13 mouse cellular contexts compared by ENCODE assay signal in the genomic region with DNA sequence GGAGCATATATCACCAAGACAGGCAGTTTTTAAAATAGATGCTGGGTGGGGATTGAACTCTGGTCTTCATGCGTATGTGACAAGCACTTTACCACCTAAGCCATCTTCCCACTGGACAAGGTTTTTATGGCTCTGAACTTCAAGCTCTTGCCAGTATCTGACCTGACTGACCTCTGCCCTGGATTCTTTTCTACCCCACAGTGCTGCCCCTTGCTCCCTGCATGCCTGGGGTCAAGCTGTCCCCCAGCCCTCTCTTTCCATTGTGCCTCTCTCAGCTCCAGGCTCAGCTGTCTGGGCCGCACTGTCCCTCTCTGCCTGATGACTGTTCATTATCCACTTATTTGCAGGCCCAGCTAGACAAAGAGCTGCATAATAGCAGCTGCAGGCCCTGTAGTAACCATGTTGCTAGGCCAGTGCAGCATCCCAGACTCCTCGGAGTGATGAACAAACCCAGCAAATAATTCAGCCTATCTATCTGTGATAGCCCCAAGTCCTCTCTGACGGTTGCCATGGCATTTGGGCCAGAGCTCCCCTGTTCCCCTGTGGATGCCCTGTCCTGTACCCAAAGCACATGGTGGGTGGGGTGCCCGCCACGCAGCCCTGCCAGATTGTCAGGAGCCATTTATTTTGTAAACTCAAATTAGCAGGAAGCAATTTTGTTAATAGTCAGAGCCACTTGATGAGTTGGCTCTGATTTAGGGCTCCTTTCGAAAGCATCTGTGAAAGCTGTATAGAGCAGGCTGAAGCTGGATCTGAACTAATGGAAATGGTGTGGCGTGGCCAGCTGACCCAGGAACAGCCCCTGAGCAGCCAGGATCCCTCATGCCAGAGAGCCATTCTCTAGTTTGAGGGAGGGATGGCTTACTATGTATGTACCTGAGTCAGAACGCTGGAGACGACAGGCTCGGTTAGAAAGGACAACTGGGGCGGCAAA. TPM values are rescaled to one million over a fixed set of nuclear protein-coding genes. Genes with fewer than 3 reads are reported as not detected.
DNase-seq lines count a peak whose midpoint lies in the region; ATAC-seq lines count a peak whose summit lies in the region.
"Had no signal": no experiment of that assay in that cellular context is flagged by ENCODE, and none has a peak within 500 bp of the region (broad histone marks: within the 10 kb centered on the region; RNA-seq: fewer than 3 reads in every experiment).

No protein-coding gene starts in this region.

- H3K36me3 ChIP-seq in embryonic facial prominence, embryonic 11.5 days (replicated peaks; ENCODE audit: control insufficient read depth, insufficient read depth, low read depth, low read length) = no peaks in the 10 kb centered on the region; the same call in 1 of the 2 replicates
- H3K36me3 ChIP-seq in hindbrain, embryonic 12.5 days = no peaks in the 10 kb centered on the region
- H3K36me3 ChIP-seq in midbrain, embryonic 14.5 days (ENCODE audit: control insufficient read depth, insufficient read depth, low read length) = no peaks in the 10 kb centered on the region
- H3K36me3 ChIP-seq: embryonic facial prominence, embryonic 12.5 days; heart, embryonic 10.5 days had no signal

- no peaks in the 10 kb centered on the region for H3K9me3 ChIP-seq in embryonic facial prominence, embryonic 11.5 days (replicated peaks; ENCODE audit: control insufficient read depth, low read length)
- H3K9me3 ChIP-seq in hindbrain, embryonic 12.5 days (replicated peaks) = no peaks in the 10 kb centered on the region
- no peaks in the 10 kb centered on the region for H3K9me3 ChIP-seq in midbrain, embryonic 14.5 days (ENCODE audit: control insufficient read depth, low read length)
- H3K9me3 ChIP-seq: embryonic facial prominence, embryonic 12.5 days; heart, embryonic 10.5 days had no signal

- peak; percentile 36 for DNase-seq in MN1 (ENCODE audit: low spot score)
- DNase-seq in embryonic facial prominence, embryonic 11.5 days (ENCODE audit: low spot score) = peak; percentile 6
- peak; percentile 35 for DNase-seq in midbrain, embryonic 14.5 days
- no peak for DNase-seq in ovary, postnatal 36 days (ENCODE audit: low spot score)
- DNase-seq in adipocyte (ENCODE audit: low spot score) = no peak
- no peak for DNase-seq in thymus, adult 18-20 months
- DNase-seq: kidney, postnatal 36 days; right cerebral cortex, postnatal 14 days had no signal

- H3K9ac ChIP-seq in embryonic facial prominence, embryonic 11.5 days (replicated peaks; ENCODE audit: low read length) = no peak overlapping the region
- no peak overlapping the region for H3K9ac ChIP-seq in hindbrain, embryonic 12.5 days
- no peak overlapping the region for H3K9ac ChIP-seq in midbrain, embryonic 14.5 days (replicated peaks; ENCODE audit: low read length)
- H3K9ac ChIP-seq: embryonic facial prominence, embryonic 12.5 days had no signal

- H3K27ac ChIP-seq in embryonic facial prominence, embryonic 11.5 days (replicated peaks; ENCODE audit: low read depth, low read length) = no peak overlapping the region
- peak overlapping the region; percentile 73 for H3K27ac ChIP-seq in hindbrain, embryonic 12.5 days
- peak overlapping the region; percentile 41; the same call in 1 of the 2 replicates for H3K27ac ChIP-seq in midbrain, embryonic 14.5 days (replicated peaks; ENCODE audit: low read depth, low read length)
- H3K27ac ChIP-seq: embryonic facial prominence, embryonic 12.5 days; heart, embryonic 10.5 days; left cerebral cortex, adult 2 months had no signal

- WGBS in embryonic facial prominence, embryonic 11.5 days = 74% methylated on average over 12 of the region's 12 CpGs
- 71% methylated on average over 12 of the region's 12 CpGs for WGBS in hindbrain, embryonic 12.5 days
- WGBS in midbrain, embryonic 14.5 days = 68% methylated on average over 12 of the region's 12 CpGs

- ATAC-seq in embryonic facial prominence, embryonic 11.5 days (replicated peaks; ENCODE audit: insufficient number of reproducible peaks, low FRiP score, low TSS enrichment, low read depth) = no peak
- peak; percentile 81 for ATAC-seq in hindbrain, embryonic 12.5 days (ENCODE audit: low FRiP score)
- no peak for ATAC-seq in midbrain, embryonic 14.5 days (ENCODE audit: low FRiP score, low TSS enrichment)
- no peak for ATAC-seq in monocyte, adult 5-6 weeks (replicated peaks; ENCODE audit: insufficient number of reproducible peaks, low FRiP score, low TSS enrichment, poor library complexity, severe bottlenecking)

- no peak overlapping the region for H3K4me2 ChIP-seq in embryonic facial prominence, embryonic 11.5 days (ENCODE audit: low read depth, low read length)
- no peak overlapping the region for H3K4me2 ChIP-seq in hindbrain, embryonic 12.5 days (replicated peaks)
- no peak overlapping the region for H3K4me2 ChIP-seq in midbrain, embryonic 14.5 days (ENCODE audit: low read length)
- H3K4me2 ChIP-seq: embryonic facial prominence, embryonic 12.5 days had no signal

- no peak overlapping the region for H3K4me3 ChIP-seq in embryonic facial prominence, embryonic 11.5 days (ENCODE audit: low read depth, low read length)
- H3K4me3 ChIP-seq in hindbrain, embryonic 12.5 days = no peak overlapping the region
- H3K4me3 ChIP-seq in midbrain, embryonic 14.5 days (replicated peaks; ENCODE audit: low read depth, low read length) = no peak overlapping the region
- H3K4me3 ChIP-seq: embryonic facial prominence, embryonic 12.5 days; heart, embryonic 10.5 days; left cerebral cortex, adult 2 months had no signal

- no peaks in the 10 kb centered on the region for H3K27me3 ChIP-seq in embryonic facial prominence, embryonic 11.5 days (ENCODE audit: control insufficient read depth, insufficient read depth, low read length)
- no peaks in the 10 kb centered on the region for H3K27me3 ChIP-seq in hindbrain, embryonic 12.5 days
- H3K27me3 ChIP-seq in midbrain, embryonic 14.5 days (ENCODE audit: control insufficient read depth, insufficient read depth, low read length) = no peaks in the 10 kb centered on the region
- H3K27me3 ChIP-seq: embryonic facial prominence, embryonic 12.5 days had no signal

- H3K4me1 ChIP-seq in embryonic facial prominence, embryonic 11.5 days (ENCODE audit: control insufficient read depth, insufficient read depth, low read length) = no peaks in the 10 kb centered on the region
- peaks cover 5% of the 10 kb centered on the region; the same call in 1 of the 2 replicates for H3K4me1 ChIP-seq in hindbrain, embryonic 12.5 days
- H3K4me1 ChIP-seq in midbrain, embryonic 14.5 days (ENCODE audit: control insufficient read depth, insufficient read depth, low read length) = no peaks in the 10 kb centered on the region
- H3K4me1 ChIP-seq: embryonic facial prominence, embryonic 12.5 days had no signal

RNA-seq across cellular contexts. Expression of a gene that starts 47.8 kb away (rescaled TPM):
- polyA plus RNA-seq in embryonic facial prominence, embryonic 11.5 days (2014; fragmentation: Nextera tagmentation; extraction: Ambion mirVana) = 123 and 148 TPM in 2 replicates
- 80.7 and 85.8 TPM in 2 replicates for polyA plus RNA-seq in hindbrain, embryonic 12.5 days (2016; fragmentation: Nextera tagmentation; extraction: Ambion mirVana)
- polyA plus RNA-seq in midbrain, embryonic 14.5 days (2014; fragmentation: Nextera tagmentation; extraction: Ambion mirVana) = 42.2 and 57.4 TPM in 2 replicates
- 251 to 386 TPM (median 355 TPM) in 3 replicates for total RNA-seq in monocyte, adult 5-6 weeks (2017)

Comparison
In these comparisons a context has a peak if more than half of its experiments do, and no peak if none do; other contexts are left out.
1. DNase-seq: peak in MN1 (single experiment), embryonic facial prominence, embryonic 11.5 days (single experiment) and midbrain, embryonic 14.5 days (single experiment); none in ovary, postnatal 36 days (single experiment), adipocyte (single experiment) and thymus, adult 18-20 months (0 of 2).